Mouse (Mus musculus): ENCODE measurements around the gene Slc25a53.
"Not testable (repeated sequence)": the region's sequence is repeated elsewhere in the genome, so short reads cannot be mapped to it uniquely, and the experiment has no call there.

Gene Slc25a53

GRCm38 (mm10) chrX:137038000-137038483 lies at the start of gene Slc25a53:
Gene Slc25a53, minus strand, starts transcription at chrX:137038302.
- peak; percentile 81 for DNase-seq

GRCm38 (mm10) chrX:137063202-137063601 lies 25.1 kb upstream of the Slc25a53 start:
- peak; percentile 32 for DNase-seq

- peak; percentile 70 for DNase-seq
Observed at GRCm38 (mm10) chrX:137049425-137050225, 11.5 kb upstream of the Slc25a53 start, which contains the start of gene Fam199x. Gene Fam199x, plus strand, starts transcription at chrX:137049594.

- DNase-seq = peak; percentile 6
Observed at GRCm38 (mm10) chrX:137049060-137049424, 10.9 kb upstream of the Slc25a53 start.

- DNase-seq = no peak
Observed at GRCm38 (mm10) chrX:137038502-137038901, 400 bp upstream of the Slc25a53 start.

GRCm38 (mm10) chrX:137037470-137037999 lies 567 bp downstream of the Slc25a53 start:
- DNase-seq = no peak

GRCm38 (mm10) chrX:137034322-137034721 lies 3.8 kb downstream of the Slc25a53 start:
- DNase-seq = no peak

- DNase-seq = no peak
Observed at GRCm38 (mm10) chrX:137031726-137032125, 6.4 kb downstream of the Slc25a53 start.

GRCm38 (mm10) chrX:137030916-137031315 lies 7.2 kb downstream of the Slc25a53 start:
- no peak for DNase-seq

- no peak for DNase-seq
Observed at GRCm38 (mm10) chrX:137019310-137019709, 18.8 kb downstream of the Slc25a53 start.

- DNase-seq = no peak
Observed at GRCm38 (mm10) chrX:137017668-137018067, 20.4 kb downstream of the Slc25a53 start.

GRCm38 (mm10) chrX:137015099-137015709 lies 22.9 kb downstream of the Slc25a53 start:
- DNase-seq = no peak

GRCm38 (mm10) chrX:136996256-136996655 lies 41.8 kb downstream of the Slc25a53 start:
- no peak for DNase-seq

GRCm38 (mm10) chrX:136993641-136994040 lies 44.5 kb downstream of the Slc25a53 start:
- DNase-seq = peak; percentile 24

GRCm38 (mm10) chrX:136992978-136993547 lies 45.0 kb downstream of the Slc25a53 start, which contains the start of gene Zcchc18:
Gene Zcchc18, plus strand, starts transcription at chrX:136993155.
- peak; percentile 84 for DNase-seq

- peak; percentile 14 for DNase-seq
Observed at GRCm38 (mm10) chrX:136992191-136992965, 45.7 kb downstream of the Slc25a53 start.

- DNase-seq = no peak
Observed at GRCm38 (mm10) chrX:136991274-136991673, 46.8 kb downstream of the Slc25a53 start.

GRCm38 (mm10) chrX:136986039-136986438 lies 52.1 kb downstream of the Slc25a53 start:
- DNase-seq = no peak

- DNase-seq = no peak
Observed at GRCm38 (mm10) chrX:136978616-136979015, 59.5 kb downstream of the Slc25a53 start.

GRCm38 (mm10) chrX:136976424-136977084 lies 61.5 kb downstream of the Slc25a53 start, which contains the start of the genes Tmsb15l and Tmsb15b1:
Gene Tmsb15l, minus strand, starts transcription at chrX:136976869.
Gene Tmsb15b1, minus strand, starts transcription at chrX:136976874.
- DNase-seq = peak; percentile 72

- DNase-seq = not testable (repeated sequence)
Observed at GRCm38 (mm10) chrX:136975397-136975796, 62.7 kb downstream of the Slc25a53 start, which contains the start of gene Tmsb15b2. Gene Tmsb15b2, minus strand, starts transcription at chrX:136975497.

GRCm38 (mm10) chrX:136959688-136960087 lies 78.4 kb downstream of the Slc25a53 start:
- DNase-seq = no peak

All from right cerebral cortex, postnatal 25 days (tissue).